Mouse (Mus musculus) subcutaneous adipose tissue, adult 2 months (tissue): ENCODE measurements around the gene Vhl. TPM values are rescaled to one million over a fixed set of nuclear protein-coding genes. Genes with fewer than 3 reads are reported as not detected.

Experiments
- polyA plus RNA-seq: library from polyadenylated mRNA; depleted of rRNA; stranded (reverse); fragments of >200 nt; gene quantifications from 2 replicates; pipeline ENCODE4 v1.2.3, GENCODE M21; 2012; ENCODE audit warnings: low replicate concordance; rRNA removed

Gene Vhl
- polyA plus RNA-seq = 32.8 and 40.6 TPM in 2 replicates

GRCm38 (mm10) chr6:113623941-113624751 lies at the start of gene Vhl:
Gene Vhl, plus strand, starts transcription at chr6:113623959.

DNA sequence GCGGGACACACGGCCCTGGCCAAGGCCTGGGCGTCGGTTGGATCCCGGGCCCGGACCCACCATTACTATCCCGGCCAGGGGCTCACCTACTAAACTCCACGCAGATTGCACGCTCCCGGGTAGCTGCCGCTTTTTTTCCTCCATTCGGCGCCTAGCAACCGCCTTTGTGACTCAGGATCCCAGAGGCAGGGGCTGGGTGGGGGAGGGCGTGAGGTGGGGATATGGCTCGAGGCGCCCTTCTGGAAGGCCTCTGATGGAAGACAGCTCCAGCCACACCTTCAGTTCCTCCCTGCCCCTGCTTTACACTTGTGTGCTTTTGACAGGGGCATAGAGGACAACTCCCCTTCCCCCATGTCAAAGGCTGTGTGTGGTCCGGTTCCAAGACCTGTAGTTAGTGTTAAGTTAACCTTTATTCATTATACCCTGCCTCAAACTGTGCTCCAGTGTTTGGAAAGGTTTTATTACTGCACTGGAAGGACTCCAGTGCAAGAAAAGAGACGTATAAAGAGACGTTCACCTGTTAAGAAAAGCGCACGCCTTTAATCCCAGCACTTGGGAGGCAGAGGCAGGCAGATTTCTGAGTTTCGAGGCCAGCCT lies 23.1 kb upstream of the Vhl start, which contains the start of gene Fancd2os:
Gene Fancd2os, minus strand, starts transcription at position 173 of the 597 bp plus-strand sequence.

DNA sequence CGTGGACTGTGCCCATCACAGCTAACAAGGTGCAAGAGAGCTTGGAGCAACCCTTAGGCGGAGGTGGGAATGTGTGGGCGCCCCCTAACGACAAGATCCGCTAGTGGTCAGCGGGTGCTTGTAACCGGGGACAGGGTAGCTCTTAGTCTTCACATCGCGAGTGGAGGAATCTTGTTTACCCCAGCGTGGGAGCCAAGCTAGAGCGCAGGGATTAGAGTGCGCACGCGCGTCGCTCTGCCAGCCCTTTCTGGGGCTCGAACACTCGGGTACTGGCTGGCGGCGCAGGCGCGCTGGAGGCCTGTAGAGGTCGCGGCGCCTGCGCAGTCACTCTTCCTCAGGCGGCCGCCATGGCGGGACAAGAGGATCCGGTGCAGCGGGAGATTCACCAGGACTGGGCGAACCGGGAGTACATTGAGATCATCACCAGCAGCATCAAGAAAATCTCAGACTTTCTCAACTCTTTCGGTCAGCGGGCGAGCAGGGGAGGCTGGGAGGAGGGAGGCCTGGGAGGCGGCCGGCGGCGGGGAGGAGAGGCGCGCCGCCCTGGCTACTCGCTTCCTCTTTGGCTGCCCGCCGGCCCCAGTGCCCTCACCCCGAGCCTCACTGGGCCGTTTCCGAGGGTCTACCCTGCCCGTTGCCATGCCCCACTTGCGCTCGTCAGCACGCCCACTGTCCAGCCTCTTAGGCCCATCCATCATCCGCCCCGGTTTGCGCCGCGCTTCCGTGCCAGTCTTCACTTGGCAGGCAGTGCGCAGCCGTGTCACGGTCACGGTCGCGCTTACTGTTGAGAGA lies 19.1 kb upstream of the Vhl start, which contains the start of gene Brk1:
Gene Brk1, plus strand, starts transcription at position 341 of the 792 bp plus-strand sequence.

DNA sequence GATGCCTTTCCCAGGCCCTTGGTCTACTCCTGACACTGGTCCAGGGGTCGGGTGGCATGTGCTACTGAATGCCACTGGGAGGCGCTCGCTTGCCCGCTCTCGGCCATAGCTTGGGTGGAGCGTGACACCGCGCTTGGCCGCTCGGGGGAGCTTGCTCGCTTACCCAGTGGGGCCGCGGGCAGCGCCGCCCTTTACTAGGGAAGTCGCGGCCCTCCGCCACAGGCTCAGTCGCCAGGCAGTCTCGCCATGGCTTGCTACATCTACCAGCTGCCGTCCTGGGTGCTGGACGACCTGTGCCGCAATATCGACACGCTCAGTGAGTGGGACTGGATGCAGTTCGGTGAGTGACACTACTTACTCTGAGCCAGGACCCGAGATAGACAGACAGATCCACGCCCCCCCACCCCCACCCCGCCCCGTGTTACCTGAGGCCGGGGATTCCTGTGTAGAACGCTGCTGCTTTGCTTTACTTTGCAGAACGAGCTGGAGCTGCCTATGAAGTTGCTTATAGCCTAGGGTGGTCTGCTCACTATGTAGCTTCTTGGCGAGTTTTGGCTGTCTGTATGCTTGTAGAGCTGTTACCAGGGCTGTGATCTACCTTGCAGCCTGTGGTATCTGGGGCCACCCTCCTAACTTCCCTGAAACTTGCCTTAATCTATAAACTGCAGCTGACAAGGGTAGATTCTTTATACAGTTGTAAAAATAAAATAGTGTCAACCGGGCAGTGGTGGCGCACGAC lies 14.7 kb downstream of the Vhl start, which contains the start of gene Irak2:
Gene Irak2, plus strand, starts transcription at position 166 of the 739 bp plus-strand sequence.

Other genes with a start within 250 kb of the Vhl start
- gene Tada3, start 246.1 kb upstream of the Vhl start, polyA plus RNA-seq = 28.1 and 28.6 TPM in 2 replicates
- 94.6 and 97.5 TPM in 2 replicates for gene Arpc4, start 245.8 kb upstream of the Vhl start, polyA plus RNA-seq
- 6.0 and 11.1 TPM in 2 replicates for gene Ttll3, start 234.7 kb upstream of the Vhl start, polyA plus RNA-seq
- gene Rpusd3, start 204.6 kb upstream of the Vhl start, polyA plus RNA-seq = 60.9 and 97.5 TPM in 2 replicates
- gene Cidec, start 188.2 kb upstream of the Vhl start, polyA plus RNA-seq = 1,367 and 6,336 TPM in 2 replicates
- 90.4 and 99.5 TPM in 2 replicates for gene Jagn1, start 181.4 kb upstream of the Vhl start, polyA plus RNA-seq
- gene Il17re, start 165.5 kb upstream of the Vhl start, polyA plus RNA-seq = 10.3 and 39.0 TPM in 2 replicates
- 62.5 and 102 TPM in 2 replicates for gene Il17rc, start 152.5 kb upstream of the Vhl start, polyA plus RNA-seq
- 31.6 and 59.5 TPM in 2 replicates for gene Creld1, start 140.7 kb upstream of the Vhl start, polyA plus RNA-seq
- 0.12 TPM in 1 of 2 replicates, not detected in the other for gene Prrt3, start 122.0 kb upstream of the Vhl start, polyA plus RNA-seq
- gene Emc3, start 92.3 kb upstream of the Vhl start, polyA plus RNA-seq = 74.0 and 95.2 TPM in 2 replicates
- 0.40 and 2.9 TPM in 2 replicates for gene Fancd2, start 92.3 kb upstream of the Vhl start, polyA plus RNA-seq
- gene Fancd2os, start 23.2 kb upstream of the Vhl start, polyA plus RNA-seq = not detected in 2 replicates
- gene Brk1, start 19.2 kb upstream of the Vhl start, polyA plus RNA-seq = 198 and 229 TPM in 2 replicates
- gene Irak2, start 14.5 kb downstream of the Vhl start, polyA plus RNA-seq = 47.6 and 86.4 TPM in 2 replicates
- gene Tatdn2, start 73.1 kb downstream of the Vhl start, polyA plus RNA-seq = 32.3 and 38.4 TPM in 2 replicates
- 0.14 and 0.21 TPM in 2 replicates for gene Ghrl, start 95.9 kb downstream of the Vhl start, polyA plus RNA-seq
- 197 and 199 TPM in 2 replicates for gene Sec13, start 116.8 kb downstream of the Vhl start, polyA plus RNA-seq